Mouse (Mus musculus) kidney, postnatal 0 days (tissue): ENCODE results near the gene Ccr1l1. TPM values are rescaled to one million over a fixed set of nuclear protein-coding genes. Genes with fewer than 3 reads are reported as not detected.
A peak's percentile ranks its signal among the peaks of the same experiment; 100 is the strongest.

Experiments
- ATAC-seq: fragments of 200-750 bp; cut with Nextera tagmentation; replicated peaks from 2 replicates; pipeline ENCODE4 v1.8.0; 2017; ENCODE audit warnings: low read depth, moderate number of reproducible peaks, moderate TSS enrichment, moderate library complexity; ENCODE audit not compliant: low FRiP score
- DNase-seq: peaks from one replicate; pipeline ENCODE4 v3.0.0-alpha.2; 2016; ENCODE audit warnings: low spot score
- H3K27ac ChIP-seq: fragments of 300-500 bp; sonication (generic); 2 replicates; pipeline ENCODE4 v1.5.1; 2014; ENCODE audit warnings: mild to moderate bottlenecking
- H3K27me3 ChIP-seq: fragments of 300-500 bp; sonication (generic); 2 replicates; pipeline ENCODE4 v1.6.1; 2014; ENCODE audit warnings: low read length, mixed read lengths; ENCODE audit not compliant: insufficient read depth
- H3K36me3 ChIP-seq: fragments of 300-500 bp; sonication (generic); 2 replicates; pipeline ENCODE4 v1.6.1; 2014; ENCODE audit warnings: low read length, mixed read lengths; ENCODE audit not compliant: insufficient read depth
- H3K4me1 ChIP-seq: fragments of 300-500 bp; sonication (generic); replicated peaks from 2 replicates; pipeline ENCODE4 v1.6.1; 2014; ENCODE audit warnings: antibody characterized with exemption, low read length, mixed read lengths; ENCODE audit not compliant: insufficient read depth
- H3K4me2 ChIP-seq: fragments of 300-500 bp; sonication (generic); 2 replicates; pipeline ENCODE4 v1.6.1; 2014; ENCODE audit warnings: mild to moderate bottlenecking, low read length, moderate library complexity, mixed read lengths
- H3K4me3 ChIP-seq: fragments of 300-500 bp; sonication (generic); replicated peaks from 2 replicates; pipeline ENCODE4 v1.5.1; 2014; ENCODE audit warnings: low read depth, low read length
- H3K9ac ChIP-seq: fragments of 300-500 bp; sonication (generic); 2 replicates; pipeline ENCODE4 v1.6.1; 2014; ENCODE audit warnings: low read depth, low read length
- H3K9me3 ChIP-seq: fragments of 300-500 bp; sonication (generic); replicated peaks from 2 replicates; pipeline ENCODE4 v1.6.1; 2016; ENCODE audit warnings: low read length, inconsistent platforms, mixed read lengths
- CTCF ChIP-seq: IDR thresholded peaks from 2 replicates; pipeline ENCODE4 v1.5.1; 2016; ENCODE audit warnings: antibody characterized with exemption, low read depth, mild to moderate bottlenecking, moderate library complexity
- WGBS: fragments of 180-500 bp; shearing (Covaris S2); extraction: QIAGEN DNeasy Blood & Tissue Kit; methylation state at CpG from one replicate; pipeline ENCODE4 v1.1.7; 2014; 5-methylcytosine and 5-hydroxymethylcytosine counted together
- polyA plus RNA-seq: library from polyadenylated mRNA; unstranded; fragments of >200 nt; fragmentation: Nextera tagmentation; extraction: Ambion mirVana; gene quantifications from 2 replicates; pipeline ENCODE4 v1.2.1, GENCODE M21; 2015

Gene Ccr1l1
- polyA plus RNA-seq, 1 experiment from 2014 or later = not detected

- WGBS = 78% methylated on average over 3 of the region's 3 CpGs
- TF ChIP-seq CTCF = no peak
- Histone ChIP-seq H3K4me2 (no peak overlapping the region), H3K4me3 (no peak overlapping the region), H3K4me1 (no peaks in the 10 kb centered on the region; the same call in 1 of the 2 replicates), H3K9me3 (no peaks in the 10 kb centered on the region), H3K36me3 (no peaks in the 10 kb centered on the region), H3K9ac (no peak overlapping the region), H3K27me3 (no peaks in the 10 kb centered on the region), H3K27ac (no peak overlapping the region)
- no peak for ATAC-seq
- DNase-seq = no peak
These were observed 47.7 kb downstream of the Ccr1l1 start for GRCm38 (mm10) chr9:123930476-123930875.

- Histone ChIP-seq H3K27ac (no peak overlapping the region), H3K9me3 (no peaks in the 10 kb centered on the region), H3K4me1 (no peaks in the 10 kb centered on the region; the same call in 1 of the 2 replicates), H3K9ac (no peak overlapping the region), H3K4me2 (no peak overlapping the region), H3K27me3 (no peaks in the 10 kb centered on the region), H3K4me3 (no peak overlapping the region), H3K36me3 (no peaks in the 10 kb centered on the region)
- ATAC-seq (no peak), DNase-seq (no peak)
- 74% methylated on average over 4 of the region's 4 CpGs for WGBS
- TF ChIP-seq CTCF = no peak
These were observed 48.3 kb downstream of the Ccr1l1 start for GRCm38 (mm10) chr9:123929936-123930335.

GRCm38 (mm10) chr9:123928759-123929246, 49.4 kb downstream of the Ccr1l1 start:
- Histone ChIP-seq H3K27ac (no peak overlapping the region), H3K4me2 (peak overlapping the region; percentile 8; the same call in 1 of the 2 replicates), H3K4me1 (no peaks in the 10 kb centered on the region; the same call in 1 of the 2 replicates), H3K27me3 (no peaks in the 10 kb centered on the region), H3K9ac (no peak overlapping the region), H3K4me3 (no peak overlapping the region), H3K9me3 (no peaks in the 10 kb centered on the region), H3K36me3 (no peaks in the 10 kb centered on the region)
- peak; percentile 35; the same call in 1 of the 2 replicates for TF ChIP-seq CTCF
- DNase-seq (peak; percentile 63), ATAC-seq (no peak)
- 20% methylated on average over 8 of the region's 8 CpGs for WGBS

- H3K36me3 ChIP-seq = no peaks in the 10 kb centered on the region
- H3K27ac ChIP-seq = no peak overlapping the region
- H3K9ac ChIP-seq = no peak overlapping the region
- 63% methylated on average over 12 of the region's 12 CpGs for WGBS
- H3K4me1 ChIP-seq = no peaks in the 10 kb centered on the region; the same call in 1 of the 2 replicates
- no peaks in the 10 kb centered on the region for H3K27me3 ChIP-seq
- H3K9me3 ChIP-seq = no peaks in the 10 kb centered on the region
- H3K4me2 ChIP-seq = no peak overlapping the region
- no peak for TF ChIP-seq CTCF
- no peak for DNase-seq
- ATAC-seq = no peak
- H3K4me3 ChIP-seq = no peak overlapping the region
These were observed 50.0 kb downstream of the Ccr1l1 start for GRCm38 (mm10) chr9:123928118-123928758.

- Histone ChIP-seq H3K4me2 (no peak overlapping the region), H3K36me3 (no peaks in the 10 kb centered on the region), H3K27me3 (no peaks in the 10 kb centered on the region), H3K4me3 (no peak overlapping the region), H3K9ac (no peak overlapping the region), H3K4me1 (no peaks in the 10 kb centered on the region; the same call in 1 of the 2 replicates), H3K27ac (no peak overlapping the region), H3K9me3 (no peaks in the 10 kb centered on the region)
- TF ChIP-seq CTCF = no peak
- DNase-seq = peak; percentile 27
- WGBS = 31% methylated on average over 16 of the region's 16 CpGs
- ATAC-seq = no peak
These were observed 50.8 kb downstream of the Ccr1l1 start for GRCm38 (mm10) chr9:123927281-123927960.

Other genes with a start within 250 kb of the Ccr1l1 start
- 0.17 and 0.18 TPM in 2 replicates for gene Cxcr6, start 171.9 kb downstream of the Ccr1l1 start, polyA plus RNA-seq
- gene Fyco1, start 126.5 kb downstream of the Ccr1l1 start, polyA plus RNA-seq = 5.3 and 6.0 TPM in 2 replicates
- gene Xcr1, start 116.4 kb downstream of the Ccr1l1 start, polyA plus RNA-seq = 0.04 and 0.05 TPM in 2 replicates
- 2.8 and 3.0 TPM in 2 replicates for gene Ccr1, start 9.7 kb downstream of the Ccr1l1 start, polyA plus RNA-seq
- gene Ccr3, start 43.6 kb upstream of the Ccr1l1 start, polyA plus RNA-seq = not detected in 2 replicates
- gene Ccr2, start 123.5 kb upstream of the Ccr1l1 start, polyA plus RNA-seq = 1.0 and 1.2 TPM in 2 replicates
- gene Ccr5, start 143.1 kb upstream of the Ccr1l1 start, polyA plus RNA-seq = 1.0 TPM in 2 replicates